Mouse (Mus musculus) MEL (cell line): ENCODE results near the gene Uchl4. TPM values are rescaled to one million over a fixed set of nuclear protein-coding genes. Genes with fewer than 3 reads are reported as not detected.

Experiments
- DNase-seq: peaks from one replicate; pipeline ENCODE4 v3.0.0; 2011; ENCODE audit warnings: low read depth, low spot score
- H3K27ac ChIP-seq: 2 replicates; pipeline ENCODE4 v1.5.1; 2012; ENCODE audit warnings: low read depth, mild to moderate bottlenecking, control low read depth, low read length, moderate library complexity; ENCODE audit not compliant: control insufficient read depth
- H3K27me3 ChIP-seq, 2 experiments: fragments of 150-350 bp in 1 of 2; sonication (generic) in 1 of 2; 2 replicates each; pipeline ENCODE4 v1.6.1; 2012; ENCODE audit warnings: low read length in 2 of 2, mild to moderate bottlenecking in 2 of 2, improper control_type of control experiment in 1 of 2, moderate library complexity in 1 of 2; ENCODE audit not compliant: insufficient read depth in 2 of 2, control insufficient read depth in 1 of 2
- H3K36me3 ChIP-seq, 2 experiments: 2 replicates each; pipeline ENCODE4 v1.6.1; 2012 to 2014; ENCODE audit warnings: low read length in 2 of 2, improper control_type of control experiment in 1 of 2, inconsistent platforms in 1 of 2, mild to moderate bottlenecking in 1 of 2; ENCODE audit not compliant: insufficient read depth in 2 of 2, control insufficient read depth in 1 of 2
- H3K4me1 ChIP-seq, 2 experiments: fragments of 150-350 bp in 1 of 2; sonication (generic) in 1 of 2; 2 replicates each; pipeline ENCODE4 v1.6.1; 2012; ENCODE audit warnings: low read length in 2 of 2, improper control_type of control experiment in 1 of 2, mild to moderate bottlenecking in 1 of 2; ENCODE audit not compliant: insufficient read depth in 2 of 2, control insufficient read depth in 1 of 2
- H3K4me3 ChIP-seq, 2 experiments: fragments of 150-350 bp in 1 of 2; sonication (generic) in 1 of 2; 2 replicates each; pipeline ENCODE4 v1.5.1; 2012; ENCODE audit warnings: low read depth in 2 of 2, low read length in 2 of 2, mild to moderate bottlenecking in 2 of 2, moderate library complexity in 2 of 2, control low read depth in 1 of 2, improper control_type of control experiment in 1 of 2; ENCODE audit not compliant: control insufficient read depth in 1 of 2, insufficient read depth in 1 of 2
- H3K79me2 ChIP-seq: 2 replicates; pipeline ENCODE4 v1.6.1; 2012; ENCODE audit warnings: mild to moderate bottlenecking, low read length, moderate library complexity; ENCODE audit not compliant: control insufficient read depth, poor library complexity, insufficient read depth
- H3K9ac ChIP-seq: 2 replicates; pipeline ENCODE4 v1.6.1; 2012; ENCODE audit warnings: low read depth, mild to moderate bottlenecking, control low read depth, low read length, moderate library complexity; ENCODE audit not compliant: control insufficient read depth, poor library complexity, severe bottlenecking
- H3K9me3 ChIP-seq: fragments of 150-350 bp; sonication (generic); replicated peaks from 2 replicates; pipeline ENCODE4 v1.6.1; 2012; ENCODE audit warnings: mild to moderate bottlenecking, low read length, improper control_type of control experiment, moderate library complexity; ENCODE audit not compliant: insufficient read depth
- BHLHE40 ChIP-seq: IDR thresholded peaks from 2 replicates; pipeline ENCODE4 v1.6.1; 2012; ENCODE audit warnings: low read depth, mild to moderate bottlenecking, inconsistent platforms, low read length, improper control_type of control experiment, borderline replicate concordance
- CHD1 ChIP-seq: IDR thresholded peaks from 2 replicates; pipeline ENCODE4 v1.6.1; 2012; ENCODE audit warnings: low read depth, mild to moderate bottlenecking, inconsistent platforms, low read length, improper control_type of control experiment
- CHD2 ChIP-seq: IDR thresholded peaks from 2 replicates; pipeline ENCODE4 v1.6.1; 2011; ENCODE audit warnings: low read length, improper control_type of control experiment
- CTCF ChIP-seq, 3 experiments: IDR thresholded peaks in 2 of 3; conservative IDR thresholded peaks in 1 of 3; 2 replicates each; pipeline ENCODE4 v1.5.1; 2011 to 2012; ENCODE audit warnings: low read length in 3 of 3, low read depth in 2 of 3, mild to moderate bottlenecking in 2 of 3, improper control_type of control experiment in 1 of 3, inconsistent platforms in 1 of 3, mixed read lengths in 1 of 3, moderate library complexity in 1 of 3; ENCODE audit not compliant: control insufficient read depth in 1 of 3, insufficient read depth in 1 of 3, poor library complexity in 1 of 3, severe bottlenecking in 1 of 3
- E2F4 ChIP-seq: IDR thresholded peaks from 2 replicates; pipeline ENCODE4 v1.6.1; 2011; ENCODE audit warnings: low read depth, low read length, improper control_type of control experiment, borderline replicate concordance
- ELF1 ChIP-seq: IDR thresholded peaks from 2 replicates; pipeline ENCODE4 v1.6.1; 2014; ENCODE audit warnings: low read depth, mild to moderate bottlenecking, inconsistent platforms, low read length, improper control_type of control experiment, moderate library complexity
- EP300 ChIP-seq, 2 experiments: IDR thresholded peaks; 2 replicates each; pipeline ENCODE4 v1.6.1; 2011; ENCODE audit warnings: improper control_type of control experiment in 2 of 2, low read length in 2 of 2, low read depth in 1 of 2, mild to moderate bottlenecking in 1 of 2
- ETS1 ChIP-seq: IDR thresholded peaks from 2 replicates; pipeline ENCODE4 v1.6.1; 2012; ENCODE audit warnings: low read depth, mild to moderate bottlenecking, inconsistent platforms, low read length, improper control_type of control experiment, moderate library complexity
- GABPA ChIP-seq: IDR thresholded peaks from 2 replicates; pipeline ENCODE4 v1.6.1; 2012; ENCODE audit warnings: low read depth, mild to moderate bottlenecking, inconsistent platforms, low read length, improper control_type of control experiment, moderate library complexity
- KAT2A ChIP-seq: conservative IDR thresholded peaks from 2 replicates; pipeline ENCODE4 v1.6.1; 2012; ENCODE audit warnings: low read depth, low read length, improper control_type of control experiment, inconsistent platforms
- MXI1 ChIP-seq: IDR thresholded peaks from 2 replicates; pipeline ENCODE4 v1.6.1; 2011; ENCODE audit warnings: mild to moderate bottlenecking, low read depth, low read length, improper control_type of control experiment
- MYC ChIP-seq: IDR thresholded peaks from 2 replicates; pipeline ENCODE4 v1.6.1; 2011; ENCODE audit warnings: low read depth, mild to moderate bottlenecking, low read length, improper control_type of control experiment, moderate library complexity
- NELFE ChIP-seq: IDR thresholded peaks from 2 replicates; pipeline ENCODE4 v1.6.1; 2011; ENCODE audit warnings: low read depth, low read length, improper control_type of control experiment
- NRF1 ChIP-seq: IDR thresholded peaks from 2 replicates; pipeline ENCODE4 v1.6.1; 2014; ENCODE audit warnings: low read depth, mild to moderate bottlenecking, inconsistent platforms, low read length, improper control_type of control experiment, moderate library complexity; ENCODE audit not compliant: poor library complexity, insufficient read depth, severe bottlenecking
- POLR2A ChIP-seq, 2 experiments: IDR thresholded peaks; 2 replicates each; pipeline ENCODE4 v1.6.1; 2011 to 2012; ENCODE audit warnings: low read length in 2 of 2, mild to moderate bottlenecking in 2 of 2, control low read depth in 1 of 2, improper control_type of control experiment in 1 of 2, low read depth in 1 of 2, moderate library complexity in 1 of 2; ENCODE audit not compliant: control insufficient read depth in 1 of 2, insufficient read depth in 1 of 2, poor library complexity in 1 of 2
- POLR2AphosphoS2 ChIP-seq: IDR thresholded peaks from 2 replicates; pipeline ENCODE4 v1.6.1; 2011; ENCODE audit warnings: low read length, improper control_type of control experiment
- RAD21 ChIP-seq: IDR thresholded peaks from 2 replicates; pipeline ENCODE4 v1.6.1; 2011; ENCODE audit warnings: mild to moderate bottlenecking, low read depth, low read length, improper control_type of control experiment
- SIN3A ChIP-seq: IDR thresholded peaks from 2 replicates; pipeline ENCODE4 v1.6.1; 2012; ENCODE audit warnings: low read length, improper control_type of control experiment, inconsistent platforms
- SMC3 ChIP-seq: IDR thresholded peaks from 2 replicates; pipeline ENCODE4 v1.6.1; 2011; ENCODE audit warnings: low read depth, low read length, improper control_type of control experiment
- TAL1 ChIP-seq: IDR thresholded peaks from 2 replicates; pipeline ENCODE4 v1.6.1; 2012; ENCODE audit warnings: mild to moderate bottlenecking, inconsistent platforms, low read length, moderate library complexity, mixed read lengths
- TBP ChIP-seq: IDR thresholded peaks from 2 replicates; pipeline ENCODE4 v1.8.0; 2011; ENCODE audit warnings: low read depth, low read length, improper control_type of control experiment
- TCF12 ChIP-seq: IDR thresholded peaks from 2 replicates; pipeline ENCODE4 v1.6.1; 2014; ENCODE audit warnings: low read depth, mild to moderate bottlenecking, inconsistent platforms, low read length, improper control_type of control experiment, moderate library complexity
- UBTF ChIP-seq: IDR thresholded peaks from 2 replicates; pipeline ENCODE4 v1.6.1; 2012; ENCODE audit warnings: low read depth, mild to moderate bottlenecking, inconsistent platforms, low read length, improper control_type of control experiment, moderate library complexity, borderline replicate concordance; ENCODE audit not compliant: insufficient read depth
- USF1 ChIP-seq: IDR thresholded peaks from 2 replicates; pipeline ENCODE4 v1.6.1; 2014; ENCODE audit warnings: low read depth, mild to moderate bottlenecking, inconsistent platforms, low read length, improper control_type of control experiment, moderate library complexity
- ZC3H11A ChIP-seq: IDR thresholded peaks from 2 replicates; pipeline ENCODE4 v1.6.1; 2012; ENCODE audit warnings: low read depth, mild to moderate bottlenecking, inconsistent platforms, low read length, improper control_type of control experiment
- ZKSCAN1 ChIP-seq: IDR thresholded peaks from 2 replicates; pipeline ENCODE4 v1.6.1; 2012; ENCODE audit warnings: low read depth, mild to moderate bottlenecking, inconsistent platforms, low read length, improper control_type of control experiment, moderate library complexity
- ZMIZ1 ChIP-seq: IDR thresholded peaks from 2 replicates; pipeline ENCODE4 v1.6.1; 2012; ENCODE audit warnings: low read depth, mild to moderate bottlenecking, inconsistent platforms, low read length, improper control_type of control experiment, moderate library complexity
- polyA plus RNA-seq, 2 experiments: library from polyadenylated mRNA; stranded (reverse) in 1 of 2; unstranded in 1 of 2; fragments of >175 nt in 1 of 2; fragments of >200 nt in 1 of 2; gene quantifications; 2 replicates each; pipeline versions ENCODE4 v1.2.1 to v1.2.4; 2012; ENCODE audit warnings: low replicate concordance in 2 of 2, low read depth in 1 of 2; ENCODE audit not compliant: insufficient read length in 2 of 2, insufficient read depth in 1 of 2, missing spikeins in 1 of 2
- total RNA-seq: library from RNA; depleted of rRNA; stranded (reverse); fragments of 300-350 nt; gene quantifications from 2 replicates; pipeline ENCODE4 v1.2.3, GENCODE M21; 2012

Uchl4 gene
- total and polyA plus RNA-seq, 3 experiments, result 0.27 to 7.4 TPM; not detected in 1

GRCm38 (mm10) chr9:64207509-64208084, 27.4 kb upstream of the Uchl4 start:
- no peak overlapping the region for H3K9ac ChIP-seq
- no peaks in the 10 kb centered on the region for H3K4me1 ChIP-seq
- TF ChIP-seq KAT2A (no peak), POLR2AphosphoS2 (no peak), UBTF (no peak), NRF1 (no peak), TCF12 (no peak), CTCF (IDR thresholded peaks at IDR 0.05 in 2 of 3, conservative IDR thresholded peaks at IDR 0.05 in 1 of 3; ENCODE audit: control insufficient read depth in 1 of 3, insufficient read depth in 1 of 3, low read depth in 2 of 3, low read length in 3 of 3, poor library complexity in 1 of 3, severe bottlenecking in 1 of 3) (no peak), POLR2A (IDR thresholded peaks at IDR 0.05; ENCODE audit: control insufficient read depth in 1 of 2, insufficient read depth in 1 of 2, low read depth in 1 of 2, low read length in 2 of 2, poor library complexity in 1 of 2) (no peak), GABPA (no peak), TBP (no peak), ZC3H11A (no peak), USF1 (no peak), BHLHE40 (no peak), ETS1 (no peak), ZKSCAN1 (no peak), SMC3 (no peak)
- no peak for DNase-seq
- H3K4me3 ChIP-seq, result no peak overlapping the region
- no peaks in the 10 kb centered on the region for H3K79me2 ChIP-seq
- H3K9me3 ChIP-seq, result no peaks in the 10 kb centered on the region
- peaks cover 0 to 1% of the 10 kb centered on the region in 2 experiments; a peak in 2 of 4 replicates for H3K36me3 ChIP-seq
- H3K27ac ChIP-seq, result no peak overlapping the region
- H3K27me3 ChIP-seq, result no peaks in the 10 kb centered on the region

- Histone ChIP-seq H3K4me3 (no peak overlapping the region), H3K79me2 (no peaks in the 10 kb centered on the region), H3K9ac (no peak overlapping the region), H3K9me3 (no peaks in the 10 kb centered on the region), H3K27ac (no peak overlapping the region), H3K27me3 (no peaks in the 10 kb centered on the region)
- DNase-seq, result no peak
- TF ChIP-seq POLR2A (IDR thresholded peaks at IDR 0.05; ENCODE audit: control insufficient read depth in 1 of 2, insufficient read depth in 1 of 2, low read depth in 1 of 2, low read length in 2 of 2, poor library complexity in 1 of 2) (no peak), SIN3A (no peak), E2F4 (no peak), ELF1 (no peak), MXI1 (no peak), SMC3 (no peak), TAL1 (no peak), NELFE (no peak), CTCF (IDR thresholded peaks at IDR 0.05 in 2 of 3, conservative IDR thresholded peaks at IDR 0.05 in 1 of 3; ENCODE audit: control insufficient read depth in 1 of 3, insufficient read depth in 1 of 3, low read depth in 2 of 3, low read length in 3 of 3, poor library complexity in 1 of 3, severe bottlenecking in 1 of 3) (no peak), CHD1 (no peak), ZMIZ1 (no peak), MYC (no peak), ZKSCAN1 (no peak), TCF12 (no peak), RAD21 (no peak), TBP (no peak), ZC3H11A (no peak), CHD2 (no peak), EP300 (IDR thresholded peaks at IDR 0.05; ENCODE audit: low read depth in 1 of 2, low read length in 2 of 2) (no peak)
- TF ChIP-seq, all 39 proteins: peak for 0
- peaks cover 1 to 2% of the 10 kb centered on the region in 2 experiments; a peak in 3 of 4 replicates for H3K36me3 ChIP-seq
- peaks cover 0 to 6% of the 10 kb centered on the region in 2 experiments; a peak in 2 of 4 replicates for H3K4me1 ChIP-seq
Measured at GRCm38 (mm10) chr9:64214452-64214851, 20.5 kb upstream of the Uchl4 start.
